Mouse (Mus musculus) myocyte (in vitro differentiated cells): Measurements from ENCODE around the gene Hint2.

ENCODE experiments used
- E2F4 ChIP-seq: IDR thresholded peaks from one replicate; pipeline ENCODE4 v1.6.1; 2011; ENCODE audit warnings: mild to moderate bottlenecking, control low read depth, moderate library complexity; ENCODE audit not compliant: insufficient read depth
- MYOG ChIP-seq, 3 experiments: IDR thresholded peaks; one replicate each; pipeline ENCODE4 v1.6.1; 2011; ENCODE audit warnings: control low read depth in 2 of 3, low read depth in 2 of 3, mild to moderate bottlenecking in 2 of 3; ENCODE audit not compliant: insufficient read length in 2 of 3, control insufficient read depth in 1 of 3, insufficient read depth in 1 of 3
- POLR2A ChIP-seq: IDR thresholded peaks from one replicate; pipeline ENCODE4 v1.6.1; 2011; ENCODE audit warnings: low read depth, mild to moderate bottlenecking, control low read depth, moderate library complexity; ENCODE audit not compliant: insufficient read length
- POLR2AphosphoS2 ChIP-seq: IDR thresholded peaks from one replicate; pipeline ENCODE4 v1.6.1; 2011; ENCODE audit warnings: low read depth, control low read depth; ENCODE audit not compliant: insufficient read length
- REST ChIP-seq: IDR thresholded peaks from one replicate; pipeline ENCODE4 v1.6.1; 2011; ENCODE audit warnings: mild to moderate bottlenecking, control low read depth, moderate library complexity; ENCODE audit not compliant: insufficient read depth, insufficient read length

- TF ChIP-seq E2F4 = no peak
- TF ChIP-seq POLR2A = no peak
- no peak for TF ChIP-seq REST
- no peak for TF ChIP-seq POLR2AphosphoS2
- no peak for TF ChIP-seq MYOG (IDR thresholded peaks at IDR 0.05; ENCODE audit: control insufficient read depth in 1 of 3, insufficient read depth in 1 of 3, insufficient read length in 2 of 3, low read depth in 2 of 3)
Observed at GRCm38 (mm10) chr4:43672070-43672469, 15.8 kb upstream of the Hint2 start.
